Mouse (Mus musculus) limb, embryonic 14.5 days (tissue): ENCODE results near the gene Tedc1. TPM values are rescaled to one million over a fixed set of nuclear protein-coding genes. Genes with fewer than 3 reads are reported as not detected.

Experiments used
- ATAC-seq: fragments of 200-750 bp; cut with Nextera tagmentation; 2 replicates; pipeline ENCODE4 v1.8.0; 2017; ENCODE audit warnings: low read depth, moderate number of reproducible peaks, moderate TSS enrichment; ENCODE audit not compliant: low FRiP score
- DNase-seq: peaks from one replicate; pipeline ENCODE4 v3.0.0-alpha.2; 2015; ENCODE audit warnings: low spot score
- H3K27ac ChIP-seq: fragments of 300-500 bp; sonication (generic); replicated peaks from 2 replicates; pipeline ENCODE4 v1.5.1; 2014; ENCODE audit warnings: low read depth, mild to moderate bottlenecking, low read length, moderate library complexity, mixed read lengths
- H3K27me3 ChIP-seq: fragments of 300-500 bp; sonication (generic); 2 replicates; pipeline ENCODE4 v1.6.1; 2014; ENCODE audit warnings: low read length, mixed read lengths; ENCODE audit not compliant: control insufficient read depth, insufficient read depth
- H3K36me3 ChIP-seq: fragments of 300-500 bp; sonication (generic); 2 replicates; pipeline ENCODE4 v1.6.1; 2014; ENCODE audit warnings: mild to moderate bottlenecking, low read length, moderate library complexity, mixed read lengths; ENCODE audit not compliant: control insufficient read depth, insufficient read depth
- H3K4me1 ChIP-seq: fragments of 300-500 bp; sonication (generic); 2 replicates; pipeline ENCODE4 v1.6.1; 2014; ENCODE audit warnings: antibody characterized with exemption, low read length, mixed read lengths; ENCODE audit not compliant: control insufficient read depth, insufficient read depth
- H3K4me2 ChIP-seq: fragments of 300-500 bp; sonication (generic); replicated peaks from 2 replicates; pipeline ENCODE4 v1.6.1; 2014; ENCODE audit warnings: low read depth, mild to moderate bottlenecking, low read length, moderate library complexity; ENCODE audit not compliant: severe bottlenecking
- H3K4me3 ChIP-seq: fragments of 300-500 bp; sonication (generic); replicated peaks from 2 replicates; pipeline ENCODE4 v1.5.1; 2014; ENCODE audit warnings: low read length
- H3K9ac ChIP-seq: fragments of 300-500 bp; sonication (generic); 2 replicates; pipeline ENCODE4 v1.6.1; 2014; ENCODE audit warnings: mild to moderate bottlenecking, low read depth, low read length, moderate library complexity; ENCODE audit not compliant: severe bottlenecking
- H3K9me3 ChIP-seq: fragments of 300-500 bp; sonication (generic); 2 replicates; pipeline ENCODE4 v1.6.1; 2016; ENCODE audit warnings: low read length; ENCODE audit not compliant: control insufficient read depth
- POLR2A ChIP-seq: fragments of 200-500 bp; IDR thresholded peaks from 2 replicates; pipeline ENCODE4 v1.8.0; 2012; ENCODE audit warnings: inconsistent platforms, mild to moderate bottlenecking, moderate library complexity, borderline replicate concordance; ENCODE audit not compliant: insufficient read depth, insufficient read length; ENCODE audit errors: extremely low read depth
- WGBS: fragments of 180-500 bp; shearing (Covaris S2); extraction: QIAGEN DNeasy Blood & Tissue Kit; methylation state at CpG from one replicate; pipeline ENCODE4 v1.1.7; 2014; 5-methylcytosine and 5-hydroxymethylcytosine counted together
- polyA plus RNA-seq, 2 experiments: library from polyadenylated mRNA; depleted of rRNA in 1 of 2; stranded (reverse) in 1 of 2; unstranded in 1 of 2; fragments of >200 nt; fragmentation: Nextera tagmentation in 1 of 2; extraction: Ambion mirVana in 1 of 2; gene quantifications; 2 replicates each; pipeline versions ENCODE4 v1.2.1 to v1.2.3; 2012 to 2014

The Tedc1 gene
- polyA plus RNA-seq (2012; rRNA removed): 30.8 and 36.8 TPM in 2 replicates
- polyA plus RNA-seq (2014; fragmentation: Nextera tagmentation; extraction: Ambion mirVana): 19.5 and 22.6 TPM in 2 replicates

- Histone ChIP-seq H3K4me2 (peak within 1 kb of the TSS; percentile 95), H3K27ac (peak within 1 kb of the TSS; percentile 84), H3K9me3 (no peaks in the 10 kb centered on the region), H3K9ac (peak within 1 kb of the TSS; percentile 68), H3K4me1 (peaks cover 19% of the 10 kb centered on the region), H3K27me3 (no peaks in the 10 kb centered on the region), H3K36me3 (no peaks in the 10 kb centered on the region), H3K4me3 (peak within 1 kb of the TSS; percentile 63)
- WGBS: 3% methylated on average over 45 of the region's 46 CpGs
- TF ChIP-seq POLR2A: peak; percentile 21; the same call in 1 of the 2 replicates
- ATAC-seq (peak; percentile 95), DNase-seq (peak; percentile 99)
These were observed at the start of gene Tedc1 for GRCm38 (mm10) chr12:113155887-113156539. Tedc1 (plus strand) TSS chr12:113156421.

DNA sequence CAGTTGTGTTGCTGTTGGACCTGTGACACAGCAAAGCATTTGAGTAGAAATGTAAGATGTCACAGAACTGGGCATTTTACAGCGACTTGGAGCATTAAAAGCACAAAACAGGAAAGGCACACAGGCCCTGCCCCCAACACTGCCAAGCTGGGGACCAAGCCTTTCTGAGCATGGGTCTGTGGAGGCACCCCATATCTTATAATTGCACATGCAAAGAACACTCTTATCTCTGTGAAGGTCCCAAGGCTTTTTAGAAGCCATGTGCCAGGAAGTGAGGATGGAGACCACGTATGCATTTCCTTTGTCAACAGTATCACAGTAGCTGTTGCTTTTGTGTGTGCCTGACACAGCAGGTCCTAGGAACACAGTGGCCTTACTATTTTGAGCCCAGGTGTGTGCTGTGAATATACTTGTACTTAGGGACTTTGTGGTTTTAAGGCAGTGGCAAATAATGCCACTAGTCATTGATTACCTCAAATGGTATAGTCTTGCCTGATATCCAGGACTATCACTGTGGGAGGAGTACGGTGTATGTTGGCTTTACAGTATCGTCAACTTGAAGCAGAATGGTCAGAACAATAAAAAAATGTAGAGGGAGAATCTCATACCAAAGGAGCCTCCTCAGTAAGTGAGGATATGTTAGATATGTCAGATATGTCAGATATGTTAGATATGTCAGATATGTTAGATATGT, 48.6 kb upstream of the Tedc1 start:
- H3K9ac ChIP-seq: no peak overlapping the region
- DNase-seq (no peak), ATAC-seq (no peak)
- H3K36me3 ChIP-seq: peaks cover 14% of the 10 kb centered on the region
- H3K4me2 ChIP-seq: no peak overlapping the region
- peaks cover 13% of the 10 kb centered on the region for H3K4me1 ChIP-seq
- no peak for TF ChIP-seq POLR2A
- no peaks in the 10 kb centered on the region for H3K9me3 ChIP-seq
- H3K27me3 ChIP-seq: no peaks in the 10 kb centered on the region
- WGBS: 83% methylated on average over 4 of the region's 4 CpGs
- H3K27ac ChIP-seq: no peak overlapping the region
- H3K4me3 ChIP-seq: no peak overlapping the region

DNA sequence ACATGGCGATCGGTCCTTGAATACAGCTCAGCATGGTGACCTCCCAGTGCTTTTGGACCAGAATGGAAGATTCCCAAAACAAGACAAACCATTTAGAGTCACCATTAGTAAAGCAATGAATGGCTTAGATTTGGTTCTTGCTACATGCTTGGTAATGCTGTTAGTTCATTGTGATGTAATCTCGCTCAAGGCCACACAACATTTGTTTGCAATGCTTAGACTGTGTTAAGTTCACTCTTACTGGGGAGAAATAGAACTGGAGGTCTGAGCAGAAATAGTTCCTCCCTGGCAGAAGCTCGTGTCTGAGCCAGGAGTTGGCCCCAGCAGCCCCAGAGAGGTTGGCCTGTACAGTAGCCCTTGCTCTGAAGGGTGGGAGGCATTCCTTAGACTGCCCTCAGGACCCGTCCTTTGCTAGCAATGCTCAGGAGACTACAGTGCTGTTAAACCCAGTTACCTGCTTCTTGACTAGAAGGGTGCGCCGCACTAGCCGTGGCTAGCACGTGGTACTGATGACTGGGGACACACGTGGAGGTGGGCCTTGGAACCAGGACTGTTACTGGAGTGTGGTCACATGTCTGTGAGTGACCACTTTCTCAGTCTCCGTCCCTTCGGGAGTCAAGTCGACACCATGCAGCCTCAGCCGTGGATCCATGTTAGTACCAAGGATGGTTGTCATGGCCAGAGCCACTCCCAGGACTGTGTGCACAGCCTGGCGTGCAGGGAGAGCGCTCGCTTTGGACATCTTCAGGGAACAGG, 47.5 kb upstream of the Tedc1 start:
- ATAC-seq (no peak), DNase-seq (no peak)
- TF ChIP-seq POLR2A: no peak
- Histone ChIP-seq H3K4me1 (peaks cover 13% of the 10 kb centered on the region), H3K9me3 (no peaks in the 10 kb centered on the region), H3K27me3 (no peaks in the 10 kb centered on the region), H3K36me3 (peaks cover 25% of the 10 kb centered on the region), H3K4me3 (no peak overlapping the region), H3K9ac (no peak overlapping the region), H3K27ac (no peak overlapping the region), H3K4me2 (no peak overlapping the region)
- WGBS: 88% methylated on average over 17 of the region's 17 CpGs

- WGBS: 79% methylated on average over 10 of the region's 10 CpGs
- Histone ChIP-seq H3K4me1 (peaks cover 13% of the 10 kb centered on the region), H3K9me3 (no peaks in the 10 kb centered on the region), H3K9ac (no peak overlapping the region), H3K27ac (no peak overlapping the region), H3K4me3 (no peak overlapping the region), H3K27me3 (no peaks in the 10 kb centered on the region), H3K4me2 (no peak overlapping the region), H3K36me3 (peaks cover 36% of the 10 kb centered on the region)
- DNase-seq: no peak
- TF ChIP-seq POLR2A: no peak
- no peak for ATAC-seq
These were observed 46.4 kb upstream of the Tedc1 start for GRCm38 (mm10) chr12:113109801-113110200.

DNA sequence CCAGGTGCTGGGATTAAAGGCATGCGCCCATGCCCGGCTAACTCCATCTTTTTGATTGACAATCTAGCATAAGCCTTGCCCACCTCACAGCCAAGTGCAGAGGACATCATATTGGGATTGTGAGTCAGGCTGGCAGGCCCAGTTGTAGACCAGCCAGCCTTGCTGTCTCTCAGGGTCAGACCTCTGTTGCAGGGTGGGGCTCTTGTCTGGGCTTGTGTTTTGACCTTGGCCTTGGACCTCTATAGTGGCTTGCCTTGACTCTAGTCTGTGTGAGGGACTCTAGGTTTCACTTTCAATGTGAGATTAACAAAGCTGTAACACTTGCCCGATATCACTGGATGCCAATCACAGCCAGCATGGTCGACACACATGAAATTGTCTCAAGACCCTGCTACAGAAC, 42.1 kb upstream of the Tedc1 start:
- ATAC-seq (no peak), DNase-seq (no peak)
- H3K4me1 ChIP-seq: peaks cover 5% of the 10 kb centered on the region
- no peak overlapping the region for H3K4me2 ChIP-seq
- no peak overlapping the region for H3K27ac ChIP-seq
- H3K9me3 ChIP-seq: no peaks in the 10 kb centered on the region
- H3K27me3 ChIP-seq: no peaks in the 10 kb centered on the region
- H3K9ac ChIP-seq: no peak overlapping the region
- TF ChIP-seq POLR2A: no peak
- H3K4me3 ChIP-seq: no peak overlapping the region
- H3K36me3 ChIP-seq: peaks cover 68% of the 10 kb centered on the region
- WGBS: 91% methylated on average over 4 of the region's 4 CpGs
